Mouse (Mus musculus): ENCODE measurements around the gene Rmnd5b. TPM values are rescaled to one million over a fixed set of nuclear protein-coding genes. Genes with fewer than 3 reads are reported as not detected.
"Not testable (repeated sequence)": the region's sequence is repeated elsewhere in the genome, so short reads cannot be mapped to it uniquely, and the experiment has no call there.

Gene Rmnd5b
- 11.1 and 11.6 TPM in 2 replicates for polyA plus RNA-seq (2012; ENCODE audit: insufficient read depth, insufficient read length, missing spikeins)

DNA sequence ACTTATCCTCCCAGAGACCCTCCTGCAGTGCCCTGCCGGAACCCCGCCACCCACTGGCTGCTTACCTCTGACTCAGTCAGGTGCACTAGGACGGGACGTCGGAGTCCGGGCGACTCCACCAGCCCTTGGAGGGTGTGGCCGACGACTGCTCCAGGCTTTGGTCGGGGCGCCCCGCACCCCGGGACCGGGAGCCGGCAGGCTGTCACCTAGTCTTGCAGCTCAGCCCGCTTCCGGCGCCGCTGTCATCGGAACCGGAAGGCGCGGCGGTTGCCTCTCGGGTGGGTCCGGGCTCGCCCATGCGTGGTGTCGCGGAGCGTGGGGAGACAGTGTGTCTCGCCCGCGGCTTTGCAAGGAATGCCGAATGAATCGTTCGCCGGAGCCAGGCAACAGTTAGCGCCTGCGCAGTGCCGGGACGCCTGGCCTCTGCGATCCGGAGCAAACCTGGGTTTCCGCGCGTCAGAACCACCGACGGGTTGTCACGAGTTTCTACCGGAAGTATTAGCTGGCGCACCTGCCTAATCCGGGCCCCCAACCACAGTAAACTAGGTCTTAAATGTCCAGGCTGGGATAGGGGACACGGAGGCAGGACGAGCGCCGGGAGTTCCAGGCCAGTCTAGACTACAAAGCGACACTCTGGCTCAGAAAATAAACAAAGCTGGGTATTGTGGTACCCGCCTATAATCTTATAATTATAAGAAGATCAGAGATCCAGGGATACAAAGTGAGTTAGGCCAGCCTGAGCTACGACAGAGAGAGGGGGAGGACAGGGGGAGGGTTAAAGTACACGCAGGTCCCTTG lies at the start of gene Rmnd5b:
Gene Rmnd5b, minus strand, starts transcription at position 372 of the 798 bp plus-strand sequence.
- H3K4me3 ChIP-seq (ENCODE audit: insufficient read depth, low read depth, low read length), result peak within 1 kb of the TSS; percentile 79
- peaks cover 14% of the 10 kb centered on the region for H3K4me1 ChIP-seq (ENCODE audit: control insufficient read depth, insufficient read depth, insufficient read length, low read length)
- H3K27ac ChIP-seq (replicated peaks; ENCODE audit: low read depth, low read length), result peak within 1 kb of the TSS; percentile 86

DNA sequence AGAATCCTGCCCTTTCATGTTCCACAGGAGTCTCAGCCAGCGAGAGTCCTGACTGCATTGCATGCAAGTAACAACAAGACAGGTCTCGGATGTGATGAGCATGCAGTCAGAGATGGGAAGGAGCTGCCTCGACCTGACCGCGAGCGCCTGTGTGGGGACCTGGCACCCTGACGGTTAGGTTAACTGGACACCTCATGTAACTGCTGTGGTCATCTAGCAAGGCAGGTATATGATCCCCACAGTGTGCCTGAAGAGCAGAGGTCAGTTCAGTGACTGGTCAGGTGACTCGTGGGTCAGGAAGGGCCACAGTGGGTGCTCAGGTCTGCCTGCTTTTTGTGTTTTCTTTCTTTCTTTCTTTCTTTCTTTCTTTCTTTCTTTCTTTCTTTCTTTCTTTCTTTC lies 46.3 kb upstream of the Rmnd5b start:
- Histone ChIP-seq H3K27ac (replicated peaks; ENCODE audit: low read depth, low read length) (no peak overlapping the region), H3K4me3 (ENCODE audit: insufficient read depth, low read depth, low read length) (no peak overlapping the region), H3K4me1 (ENCODE audit: control insufficient read depth, insufficient read depth, insufficient read length, low read length) (no peaks in the 10 kb centered on the region)

DNA sequence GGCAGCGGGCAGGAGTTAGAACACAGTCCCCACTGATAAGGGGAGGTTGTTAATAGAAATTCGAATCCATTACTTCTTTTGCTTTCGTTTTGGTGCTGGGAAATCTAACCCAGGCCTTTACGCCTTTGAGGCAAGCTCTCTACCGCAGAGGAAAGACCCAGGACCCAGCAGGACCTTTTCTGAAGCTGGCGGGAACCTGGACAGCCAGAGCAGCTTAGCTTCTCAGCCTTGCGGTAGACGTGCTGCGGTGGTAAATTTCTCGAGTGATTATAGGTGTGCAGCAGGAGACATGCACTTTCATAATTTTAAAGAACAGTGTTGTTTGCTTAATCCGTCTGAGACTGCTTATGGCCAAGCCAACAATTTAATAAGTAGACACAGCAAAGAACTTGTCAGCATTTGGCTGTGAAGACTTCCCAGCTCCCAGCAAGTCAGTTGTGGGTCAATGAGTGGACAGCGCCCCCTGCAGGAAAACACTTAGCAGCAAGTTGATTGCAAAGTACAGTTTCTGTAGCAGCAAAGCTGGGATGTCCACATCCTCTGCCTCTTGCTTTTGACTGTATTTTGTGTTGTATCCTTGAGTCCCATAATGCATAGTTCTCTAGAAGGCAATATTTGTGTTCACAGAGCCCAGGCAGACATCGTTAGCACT lies 45.8 kb upstream of the Rmnd5b start:
- Histone ChIP-seq H3K27ac (replicated peaks; ENCODE audit: low read depth, low read length) (no peak overlapping the region), H3K4me3 (ENCODE audit: insufficient read depth, low read depth, low read length) (no peak overlapping the region), H3K4me1 (ENCODE audit: control insufficient read depth, insufficient read depth, insufficient read length, low read length) (no peaks in the 10 kb centered on the region)

DNA sequence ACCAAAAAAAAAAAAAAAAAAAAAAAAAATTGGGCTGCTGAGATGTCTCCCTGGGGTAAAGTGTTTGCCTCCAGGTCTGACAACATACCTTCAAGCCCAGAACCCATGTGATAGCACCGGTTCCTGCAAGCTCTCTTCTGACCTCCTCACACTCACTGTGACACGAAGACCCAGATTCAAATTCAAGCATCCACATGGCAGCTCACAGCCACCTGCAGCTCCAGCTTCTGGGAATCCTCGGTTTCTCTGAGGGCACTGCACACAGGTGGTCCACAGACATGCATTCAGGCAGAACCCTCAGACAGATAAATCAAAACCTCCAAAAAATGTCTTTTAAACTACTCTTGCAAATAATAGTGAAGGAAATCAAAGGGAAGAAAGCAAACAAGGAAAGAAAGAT lies 43.8 kb upstream of the Rmnd5b start:
- Histone ChIP-seq H3K4me3 (ENCODE audit: insufficient read depth, low read depth, low read length) (no peak overlapping the region), H3K27ac (replicated peaks; ENCODE audit: low read depth, low read length) (no peak overlapping the region), H3K4me1 (ENCODE audit: control insufficient read depth, insufficient read depth, insufficient read length, low read length) (no peaks in the 10 kb centered on the region)

DNA sequence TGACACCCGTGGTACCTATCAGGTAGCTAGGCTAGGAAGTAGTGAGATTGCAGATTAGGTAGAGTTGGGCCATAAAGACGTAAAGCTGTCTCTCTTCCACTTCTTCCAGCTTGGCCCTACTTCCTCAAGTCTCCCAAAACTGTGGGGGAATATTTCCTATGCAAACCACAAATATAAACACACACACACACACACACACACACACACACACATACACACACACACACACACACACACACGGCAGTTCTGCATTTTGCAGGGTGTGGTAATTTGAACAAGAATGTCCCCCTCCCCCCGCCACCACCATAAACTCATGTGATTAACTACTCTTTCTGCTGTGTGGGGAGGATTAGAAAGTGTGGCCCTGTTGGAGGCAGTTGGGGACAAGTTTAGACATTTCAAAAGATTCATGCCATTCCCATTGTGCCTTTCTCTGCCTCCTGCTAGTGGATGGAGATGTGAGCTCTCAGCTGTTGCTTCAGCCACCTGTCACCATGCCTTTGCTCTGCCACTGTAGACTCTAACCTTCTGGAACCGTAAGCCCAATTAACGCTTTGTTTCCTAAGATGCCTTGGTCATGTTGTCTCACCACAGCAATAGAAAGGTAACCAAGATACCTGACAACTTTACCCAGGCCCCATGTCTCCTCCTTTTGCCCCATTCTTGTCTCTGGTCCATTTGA lies 42.2 kb upstream of the Rmnd5b start:
- Histone ChIP-seq H3K4me1 (ENCODE audit: control insufficient read depth, insufficient read depth, insufficient read length, low read length) (no peaks in the 10 kb centered on the region), H3K27ac (replicated peaks; ENCODE audit: low read depth, low read length) (no peak overlapping the region), H3K4me3 (ENCODE audit: insufficient read depth, low read depth, low read length) (no peak overlapping the region)

DNA sequence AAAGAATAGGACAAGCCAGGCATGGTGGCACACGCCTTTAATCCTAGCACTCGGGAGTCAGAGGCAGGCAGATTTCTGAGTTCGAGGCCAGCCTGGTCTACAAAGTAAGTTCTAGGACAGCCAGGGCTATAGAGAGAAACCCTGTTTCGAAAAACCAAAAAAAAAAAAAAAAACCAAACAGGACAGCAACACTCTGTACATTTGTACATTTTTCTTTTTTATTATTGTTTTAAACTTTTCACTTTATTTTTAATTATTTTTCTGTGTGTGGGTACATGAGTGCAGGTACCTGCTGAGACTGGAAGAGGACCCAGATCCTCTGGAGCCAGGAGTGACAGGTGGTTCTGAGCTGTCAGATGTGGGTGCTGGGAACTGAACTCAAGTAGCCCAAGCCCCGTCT lies 39.7 kb upstream of the Rmnd5b start:
- H3K4me3 ChIP-seq (ENCODE audit: insufficient read depth, low read depth, low read length), result no peak overlapping the region
- no peaks in the 10 kb centered on the region for H3K4me1 ChIP-seq (ENCODE audit: control insufficient read depth, insufficient read depth, insufficient read length, low read length)
- H3K27ac ChIP-seq (replicated peaks; ENCODE audit: low read depth, low read length), result no peak overlapping the region

DNA sequence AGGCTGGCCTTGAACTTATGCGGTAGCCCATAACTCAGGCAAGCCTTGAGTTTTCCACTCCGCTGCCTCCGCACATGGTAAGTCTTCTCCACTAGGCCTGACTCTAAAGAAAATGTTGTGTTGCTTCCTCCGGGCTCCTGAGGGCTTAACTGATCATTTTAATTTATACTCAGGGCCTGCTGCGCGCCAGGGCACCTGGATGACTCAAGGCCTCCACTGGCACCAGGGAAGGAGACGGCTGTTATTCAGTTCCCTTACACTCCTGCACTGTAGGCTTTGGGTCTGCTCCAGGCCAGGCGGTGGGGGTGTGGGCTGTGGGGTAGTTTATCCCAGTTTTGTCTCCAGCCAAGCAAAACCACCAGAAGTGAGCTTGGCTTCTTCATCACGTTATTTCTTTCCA lies 37.6 kb upstream of the Rmnd5b start:
- Histone ChIP-seq H3K27ac (replicated peaks; ENCODE audit: low read depth, low read length) (no peak overlapping the region), H3K4me3 (ENCODE audit: insufficient read depth, low read depth, low read length) (no peak overlapping the region), H3K4me1 (ENCODE audit: control insufficient read depth, insufficient read depth, insufficient read length, low read length) (no peaks in the 10 kb centered on the region)

DNA sequence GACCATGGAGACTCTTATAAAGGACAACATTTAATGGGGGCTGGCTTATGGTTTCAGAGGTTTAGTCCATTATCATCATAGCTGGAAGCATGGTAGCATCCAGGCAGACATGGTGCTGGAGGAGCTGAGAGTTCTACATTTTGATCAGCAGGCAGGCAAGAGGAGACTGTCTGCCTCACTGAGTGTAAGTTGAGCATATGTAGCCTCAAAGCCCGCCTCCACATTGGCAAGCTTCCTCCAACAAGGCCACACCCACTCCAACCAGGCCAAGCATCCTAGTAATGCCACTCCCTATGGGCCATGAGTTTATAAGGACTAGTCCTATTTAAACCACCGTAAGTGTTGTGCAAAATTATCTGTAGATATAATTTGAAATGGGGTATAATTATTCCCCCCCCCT lies 35.7 kb upstream of the Rmnd5b start:
- Histone ChIP-seq H3K27ac (replicated peaks; ENCODE audit: low read depth, low read length) (no peak overlapping the region), H3K4me1 (ENCODE audit: control insufficient read depth, insufficient read depth, insufficient read length, low read length) (no peaks in the 10 kb centered on the region), H3K4me3 (ENCODE audit: insufficient read depth, low read depth, low read length) (no peak overlapping the region)

DNA sequence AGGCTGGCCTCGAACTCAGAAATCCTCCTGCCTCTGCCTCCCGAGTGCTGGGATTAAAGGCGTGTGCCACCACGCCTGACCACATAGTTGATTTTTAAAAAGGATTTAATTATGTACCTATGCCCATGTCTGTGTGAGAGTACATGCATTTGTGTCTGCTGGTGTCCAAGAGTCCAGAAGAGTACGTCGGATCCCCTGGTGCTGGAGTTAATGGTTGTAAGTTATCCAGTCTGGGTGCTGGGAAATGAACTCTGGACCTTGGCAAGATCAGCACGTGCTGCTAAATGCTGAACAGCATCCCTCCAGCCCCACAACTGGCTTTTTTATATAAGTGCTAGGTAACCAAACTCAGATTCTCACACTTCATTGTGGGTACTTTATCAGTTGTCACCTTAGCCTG lies 35.1 kb upstream of the Rmnd5b start:
- H3K4me1 ChIP-seq (ENCODE audit: control insufficient read depth, insufficient read depth, insufficient read length, low read length), result no peaks in the 10 kb centered on the region
- H3K4me3 ChIP-seq (ENCODE audit: insufficient read depth, low read depth, low read length), result no peak overlapping the region
- no peak overlapping the region for H3K27ac ChIP-seq (replicated peaks; ENCODE audit: low read depth, low read length)

DNA sequence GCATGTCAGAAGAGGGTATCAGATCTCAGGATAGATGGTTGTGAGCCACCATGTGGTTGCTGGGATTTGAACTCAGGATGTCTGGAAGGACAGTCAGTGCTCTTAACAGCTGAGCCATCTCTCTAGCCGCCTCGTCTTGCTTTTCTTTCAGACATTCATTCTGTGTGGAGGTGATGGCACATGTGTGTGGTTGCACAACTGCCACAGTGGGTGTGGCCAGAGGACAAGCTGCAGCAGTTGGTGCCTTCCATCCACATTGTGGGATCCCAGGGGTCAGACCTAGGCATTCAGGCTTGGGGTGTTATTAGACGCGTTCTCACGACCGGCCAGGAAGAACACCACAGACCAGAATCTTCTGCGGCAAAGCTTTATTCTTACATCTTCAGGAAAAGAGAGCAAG lies 29.1 kb upstream of the Rmnd5b start:
- H3K4me3 ChIP-seq (ENCODE audit: insufficient read depth, low read depth, low read length); H3K4me1 ChIP-seq (ENCODE audit: control insufficient read depth, insufficient read depth, insufficient read length, low read length); H3K27ac ChIP-seq (replicated peaks; ENCODE audit: low read depth, low read length): not testable (repeated sequence)

DNA sequence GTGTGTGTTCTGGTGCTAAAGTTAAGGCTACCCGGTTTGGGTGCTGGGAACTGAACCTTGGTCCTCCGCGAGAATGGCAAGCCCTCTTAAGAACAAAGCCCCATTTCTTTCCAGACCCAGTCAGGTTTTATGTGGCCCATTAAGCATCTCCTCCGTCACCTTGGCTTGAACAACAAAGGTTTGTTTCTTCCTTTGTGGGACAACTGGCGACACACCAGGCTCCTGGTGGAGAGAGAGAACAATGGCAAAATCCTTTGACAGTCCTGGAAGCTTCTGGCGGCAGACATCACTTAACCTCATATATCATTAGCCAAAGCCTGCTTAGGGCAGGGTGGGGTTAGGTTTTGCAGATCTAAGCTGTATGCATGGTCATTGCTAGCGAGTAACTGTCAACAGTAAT lies 26.9 kb upstream of the Rmnd5b start:
- H3K27ac ChIP-seq (replicated peaks; ENCODE audit: low read depth, low read length), result no peak overlapping the region
- peaks cover 15% of the 10 kb centered on the region for H3K4me1 ChIP-seq (ENCODE audit: control insufficient read depth, insufficient read depth, insufficient read length, low read length)
- no peak overlapping the region for H3K4me3 ChIP-seq (ENCODE audit: insufficient read depth, low read depth, low read length)

DNA sequence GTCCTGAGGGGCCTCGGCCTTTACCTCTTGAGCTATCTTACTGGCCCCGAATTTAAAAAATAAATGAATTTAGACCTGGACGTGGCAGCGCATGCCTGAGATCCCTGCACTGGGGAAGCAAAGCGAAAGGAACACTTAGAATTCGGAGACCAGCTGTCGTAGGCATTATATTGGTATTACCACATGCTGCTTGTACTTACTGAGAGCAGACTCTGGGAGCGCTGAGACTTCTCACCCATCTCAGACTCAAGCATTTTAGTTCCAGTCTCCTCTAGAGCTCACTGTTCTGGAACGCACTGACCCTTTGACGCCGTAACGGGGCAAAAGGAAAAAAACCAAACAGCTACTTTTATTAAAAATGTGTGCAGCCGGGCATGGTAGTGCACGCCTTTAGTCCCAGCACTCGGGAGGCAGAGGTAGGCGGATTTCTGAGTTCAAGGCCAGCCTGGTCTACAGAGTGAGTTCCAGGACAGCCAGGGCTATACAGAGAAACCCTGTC lies 26.2 kb upstream of the Rmnd5b start:
- Histone ChIP-seq H3K4me1 (ENCODE audit: control insufficient read depth, insufficient read depth, insufficient read length, low read length) (peaks cover 20% of the 10 kb centered on the region), H3K27ac (replicated peaks; ENCODE audit: low read depth, low read length) (no peak overlapping the region), H3K4me3 (ENCODE audit: insufficient read depth, low read depth, low read length) (no peak overlapping the region)

DNA sequence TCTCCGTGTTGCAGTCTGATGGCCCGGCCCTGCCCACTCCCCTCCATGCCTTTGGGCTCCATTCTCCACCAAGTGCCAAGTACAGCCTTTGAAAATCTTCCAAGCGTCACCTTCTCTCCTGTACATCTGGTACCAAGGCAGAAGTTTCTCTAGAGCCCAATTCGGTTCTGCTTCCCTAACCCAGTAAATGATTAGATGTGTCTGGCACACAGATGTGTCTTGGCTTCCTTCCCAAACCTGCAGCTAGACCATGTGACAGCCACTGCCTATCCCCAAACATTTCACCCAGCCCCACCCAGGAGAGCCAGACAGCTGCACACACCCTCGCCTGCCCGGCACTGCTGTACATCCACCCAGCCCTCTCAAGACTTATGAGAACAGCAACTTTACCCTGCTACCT lies 23.0 kb upstream of the Rmnd5b start:
- Histone ChIP-seq H3K27ac (replicated peaks; ENCODE audit: low read depth, low read length) (0 out of 2 replicates have a peak overlapping the region, but pooled peaks have one; percentile 31), H3K4me3 (ENCODE audit: insufficient read depth, low read depth, low read length) (no peak overlapping the region), H3K4me1 (ENCODE audit: control insufficient read depth, insufficient read depth, insufficient read length, low read length) (peaks cover 33% of the 10 kb centered on the region)

DNA sequence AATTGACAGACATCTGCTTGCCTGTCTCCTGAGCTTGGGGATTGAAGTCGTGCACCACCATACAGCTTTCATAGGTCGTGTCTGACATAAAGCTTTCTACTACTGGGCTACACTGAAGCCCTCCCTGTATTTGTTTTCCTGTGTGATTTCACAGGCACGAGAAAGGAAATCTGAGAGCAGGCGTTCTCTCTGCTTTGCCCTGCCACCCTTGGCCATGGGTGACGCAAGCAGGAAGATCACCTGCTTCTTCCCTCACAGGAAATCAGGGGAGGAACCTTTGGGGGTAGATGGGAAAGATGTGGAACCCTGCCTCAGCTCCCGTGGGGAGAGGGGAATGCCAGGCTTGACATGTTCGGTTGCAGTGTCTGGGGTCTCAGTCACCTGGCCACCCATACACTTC lies 22.6 kb upstream of the Rmnd5b start:
- H3K27ac ChIP-seq (replicated peaks; ENCODE audit: low read depth, low read length), result 0 out of 2 replicates have a peak overlapping the region, but pooled peaks have one; percentile 47
- H3K4me3 ChIP-seq (ENCODE audit: insufficient read depth, low read depth, low read length), result no peak overlapping the region
- peaks cover 33% of the 10 kb centered on the region for H3K4me1 ChIP-seq (ENCODE audit: control insufficient read depth, insufficient read depth, insufficient read length, low read length)

DNA sequence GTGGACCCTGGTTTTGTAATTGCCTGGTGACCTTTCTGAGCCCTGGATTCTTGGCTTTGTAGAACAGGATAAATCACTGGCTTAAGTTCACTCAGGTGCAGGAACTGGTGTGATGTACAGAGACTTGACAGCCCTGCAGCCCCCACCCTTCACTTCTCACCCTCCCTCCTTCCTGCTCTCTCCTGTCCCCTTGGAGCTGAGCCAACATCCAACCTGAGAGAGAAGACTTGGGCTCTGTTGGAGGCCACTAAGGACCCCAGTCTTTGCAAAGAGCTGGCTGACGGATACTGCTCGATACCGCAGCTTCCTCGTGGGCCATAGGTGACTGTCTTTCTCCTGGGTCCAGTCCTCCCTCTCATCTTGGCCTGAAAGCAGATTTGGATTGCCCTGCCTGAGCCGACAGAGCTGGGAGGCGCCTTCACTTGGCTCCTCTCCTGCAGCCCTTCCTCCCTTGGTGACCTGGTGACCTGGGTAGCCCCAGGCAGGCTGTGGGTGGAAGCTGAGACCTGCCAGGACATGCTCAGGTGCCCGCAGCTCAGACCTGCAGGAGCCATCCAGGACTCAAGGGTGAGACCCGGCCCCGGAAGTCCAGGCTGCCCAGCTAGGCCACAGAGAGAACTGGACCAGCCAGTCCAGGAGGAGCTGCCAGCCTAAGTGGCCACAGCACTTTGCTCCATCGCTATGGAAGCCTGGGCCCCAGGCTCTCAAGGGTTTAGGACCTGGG lies 21.3 kb upstream of the Rmnd5b start:
- Histone ChIP-seq H3K4me1 (ENCODE audit: control insufficient read depth, insufficient read depth, insufficient read length, low read length) (peaks cover 30% of the 10 kb centered on the region), H3K4me3 (ENCODE audit: insufficient read depth, low read depth, low read length) (no peak overlapping the region), H3K27ac (replicated peaks; ENCODE audit: low read depth, low read length) (no peak overlapping the region; the same call in 1 of the 2 replicates)

Measured in brown adipose tissue, adult 24 weeks (tissue).